Mouse (Mus musculus): ENCODE measurements around the gene Igf2bp3.

DNA sequence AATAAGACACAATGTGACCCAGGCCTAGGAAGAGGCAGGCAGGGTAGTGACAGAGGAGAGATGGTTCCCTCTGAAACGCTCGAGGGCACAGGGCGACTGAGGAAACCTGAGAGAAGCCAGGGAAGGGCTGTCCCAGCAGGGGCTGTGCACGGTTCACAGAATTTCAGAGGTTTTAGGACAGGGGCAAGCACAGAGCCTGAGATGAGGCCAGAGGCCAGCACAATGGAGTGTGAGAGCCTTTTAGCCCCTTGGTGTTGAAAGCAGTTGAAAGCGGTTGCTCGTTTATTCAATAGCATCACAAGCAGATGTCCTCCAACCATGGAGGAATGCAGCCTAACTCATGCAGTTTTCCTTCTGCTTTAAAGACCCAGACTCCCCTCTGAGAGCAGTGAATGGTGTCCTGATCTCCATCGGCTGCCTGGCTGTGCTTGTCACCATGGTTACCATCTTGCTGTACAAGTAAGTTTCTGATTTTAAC lies 159.5 kb downstream of the Igf2bp3 start:
- TF ChIP-seq POLR2A (IDR thresholded peaks at IDR 0.05; ENCODE audit: control insufficient read depth, low read depth, low read length) (no peak), CTCF (IDR thresholded peaks at IDR 0.05; ENCODE audit: control insufficient read depth, insufficient read depth, insufficient replicate concordance, low read depth, low read length) (no peak)
